Mouse (Mus musculus) adipose tissue, adult 10 weeks (tissue): ENCODE data around the gene Gm14692. TPM values are rescaled to one million over a fixed set of nuclear protein-coding genes. Genes with fewer than 3 reads are reported as not detected.

Experiments
- polyA plus RNA-seq: library from polyadenylated mRNA; stranded (reverse); fragments of 350-450 nt; fragmentation: Illumina TruSeq; extraction: RNeasy Lipid Tissue Mini Kit (QIAGEN cat#74804); gene quantifications from one replicate; pipeline ENCODE4 v1.2.3, GENCODE M21; 2014; ENCODE audit warnings: low read depth, low replicate concordance

Gm14692 gene
- not detected for polyA plus RNA-seq

DNA sequence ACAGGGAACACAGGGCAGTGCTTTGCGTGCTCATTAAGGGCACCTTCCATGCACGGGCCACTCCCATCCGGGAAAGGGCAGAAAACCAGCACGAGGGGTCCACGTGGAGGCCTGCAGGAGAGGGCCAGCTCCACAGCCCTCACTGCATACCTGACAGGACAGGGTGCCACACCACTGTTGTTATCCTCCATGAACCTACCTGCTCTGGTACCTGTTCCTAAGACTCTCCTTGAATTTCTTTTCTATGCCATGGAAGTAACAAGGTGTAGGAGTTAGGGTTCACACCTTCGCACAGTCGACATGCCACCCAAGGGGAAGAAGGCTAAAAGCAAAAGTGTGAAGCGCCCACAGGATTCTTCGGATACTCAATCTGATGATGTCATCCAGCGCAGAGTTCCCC, at the start of gene Gm14692:
Gene Gm14692 (plus strand): TSS at position 301 of the 400 bp plus-strand sequence.

DNA sequence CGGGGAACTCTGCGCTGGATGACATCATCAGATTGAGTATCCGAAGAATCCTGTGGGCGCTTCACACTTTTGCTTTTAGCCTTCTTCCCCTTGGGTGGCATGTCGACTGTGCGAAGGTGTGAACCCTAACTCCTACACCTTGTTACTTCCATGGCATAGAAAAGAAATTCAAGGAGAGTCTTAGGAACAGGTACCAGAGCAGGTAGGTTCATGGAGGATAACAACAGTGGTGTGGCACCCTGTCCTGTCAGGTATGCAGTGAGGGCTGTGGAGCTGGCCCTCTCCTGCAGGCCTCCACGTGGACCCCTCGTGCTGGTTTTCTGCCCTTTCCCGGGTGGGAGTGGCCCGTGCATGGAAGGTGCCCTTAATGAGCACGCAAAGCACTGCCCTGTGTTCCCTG, 2.0 kb upstream of the Gm14692 start, which contains the start of gene Gm1140:
Gene Gm1140 (minus strand): TSS at position 101 of the 400 bp plus-strand sequence.

Other genes with a start within 250 kb of the Gm14692 start
- gene Gm1140, start 2.1 kb upstream of the Gm14692 start, polyA plus RNA-seq = not detected
- gene 4933436I01Rik, start 225.8 kb downstream of the Gm14692 start, polyA plus RNA-seq = 0.29 TPM